Mouse (Mus musculus): ENCODE results near the gene Noct. TPM values are rescaled to one million over a fixed set of nuclear protein-coding genes. Genes with fewer than 3 reads are reported as not detected.

The Noct gene
- polyA plus RNA-seq, 1 experiment, result 33.6 TPM

Other genes starting within 250 kb of the Noct start
- gene Elf2, start 116.2 kb downstream of the Noct start, polyA plus RNA-seq (2012; rRNA removed), result 19.9 and 27.6 TPM in 2 replicates
- gene Mgarp, start 172.3 kb downstream of the Noct start, polyA plus RNA-seq (2012; rRNA removed), result 0.69 and 0.72 TPM in 2 replicates
- 126 and 167 TPM in 2 replicates for gene Ndufc1, start 184.5 kb downstream of the Noct start, polyA plus RNA-seq (2012; rRNA removed)
- gene Naa15, start 190.7 kb downstream of the Noct start, polyA plus RNA-seq (2012; rRNA removed), result 3.4 and 3.9 TPM in 2 replicates

All from large intestine, adult 2 months (tissue).